Mouse (Mus musculus): ENCODE measurements at regions not wholly inside any gene's neighbourhood (a gene's known extent, or its start where the extent isn't known, plus 50 kb on each side); places are given as distances from the start of the nearest gene placed in this dataset.

GRCm38 (mm10) chr12:77943960-77944359 is 250.1 kb upstream of the Gm6657 start:
- no peak for ATAC-seq (ENCODE audit: insufficient number of reproducible peaks, insufficient read depth, low FRiP score, low read depth)

DNA sequence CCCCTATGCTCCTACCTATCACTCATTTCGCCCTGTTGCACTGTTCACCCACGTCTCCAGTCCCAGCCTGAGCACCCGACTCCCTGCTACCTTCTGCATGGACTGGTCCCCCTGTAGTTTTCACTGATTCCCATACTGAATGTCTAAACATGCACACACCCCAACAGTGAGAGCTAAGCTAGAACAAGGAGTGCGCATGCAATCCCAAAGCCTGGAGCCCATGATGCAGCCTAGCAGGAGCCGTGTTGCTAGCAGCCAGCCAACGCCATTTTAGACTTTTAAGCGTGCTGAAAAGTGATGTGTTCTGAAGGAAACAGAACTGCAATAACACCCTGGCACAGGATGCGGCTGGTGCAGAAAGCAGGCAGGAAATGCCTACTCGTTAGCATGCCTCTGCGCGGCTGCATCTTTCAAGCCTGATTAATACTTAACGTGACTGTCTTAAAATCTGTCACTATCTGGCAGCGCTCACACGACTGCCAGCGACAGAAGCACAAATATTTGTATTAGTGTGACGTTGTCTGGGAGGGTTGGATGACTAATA is 244.5 kb upstream of the Gm6657 start:
- Histone ChIP-seq H3K27me3 (ENCODE audit: control insufficient read depth, insufficient read depth, low read length) (no peaks in the 10 kb centered on the region), H3K4me2 (ENCODE audit: low read length) (peak overlapping the region; percentile 66), H3K9me3 (ENCODE audit: control insufficient read depth, low read length) (no peaks in the 10 kb centered on the region), H3K27ac (replicated peaks in 1 of 2; ENCODE audit: control insufficient read depth in 1 of 2, insufficient read depth in 1 of 2, low read depth in 2 of 2, low read length in 2 of 2) (no peak overlapping the region), H3K36me3 (ENCODE audit: control insufficient read depth, insufficient read depth, low read length) (no peaks in the 10 kb centered on the region), H3K9ac (ENCODE audit: low read length) (peak overlapping the region; percentile 6; the same call in 1 of the 2 replicates), H3K4me1 (ENCODE audit: control insufficient read depth in 2 of 2, insufficient read depth in 2 of 2, low read length in 2 of 2) (peaks cover 0 to 5% of the 10 kb centered on the region in 2 experiments; a peak in 3 of 4 replicates), H3K4me3 (ENCODE audit: control insufficient read depth in 1 of 2, insufficient read depth in 1 of 2, low read depth in 1 of 2, low read length in 2 of 2) (peak overlapping the region; percentile 30 to 37)
- 34% methylated on average over 16 of the region's 16 CpGs for WGBS
- no peak for ATAC-seq (ENCODE audit: insufficient number of reproducible peaks, insufficient read depth, low FRiP score, low read depth)

More at GRCm38 (mm10) chr12:77943960-77944359, 250.1 kb upstream of the Gm6657 start:
- Histone ChIP-seq H3K4me1 (ENCODE audit: control insufficient read depth in 2 of 2, insufficient read depth in 2 of 2, low read length in 2 of 2) (no peaks in the 10 kb centered on the region; a peak in 1 of 4 replicates), H3K9me3 (ENCODE audit: control insufficient read depth, low read length) (no peaks in the 10 kb centered on the region), H3K4me3 (ENCODE audit: control insufficient read depth in 1 of 2, insufficient read depth in 1 of 2, low read depth in 1 of 2, low read length in 2 of 2) (no peak overlapping the region), H3K27me3 (ENCODE audit: control insufficient read depth, insufficient read depth, low read length) (no peaks in the 10 kb centered on the region), H3K27ac (replicated peaks in 1 of 2; ENCODE audit: control insufficient read depth in 1 of 2, insufficient read depth in 1 of 2, low read depth in 2 of 2, low read length in 2 of 2) (no peak overlapping the region), H3K9ac (ENCODE audit: low read length) (no peak overlapping the region), H3K4me2 (ENCODE audit: low read length) (no peak overlapping the region), H3K36me3 (ENCODE audit: control insufficient read depth, insufficient read depth, low read length) (no peaks in the 10 kb centered on the region)
- 39% methylated on average over 8 of the region's 8 CpGs for WGBS

DNA sequence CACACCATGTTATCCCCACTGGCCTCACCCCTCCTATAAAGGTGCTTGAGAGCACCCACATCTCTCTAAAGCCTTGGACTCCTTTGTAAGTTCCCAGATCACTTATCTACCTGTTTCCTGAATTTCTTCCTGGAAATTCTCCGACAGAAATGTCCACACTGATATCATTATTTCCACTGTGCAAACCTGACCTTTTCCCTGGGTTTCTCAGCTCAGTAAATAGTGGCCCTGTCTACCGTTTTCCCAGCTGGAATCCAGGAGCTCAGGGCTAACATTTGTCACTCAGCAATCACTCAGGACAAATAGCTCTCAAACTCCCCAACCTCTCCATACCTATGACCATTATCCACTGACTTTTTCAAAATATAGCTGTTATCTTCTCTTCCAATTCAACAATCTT is 241.6 kb upstream of the Gm6657 start:
- Histone ChIP-seq H3K4me2 (ENCODE audit: low read length) (no peak overlapping the region), H3K36me3 (ENCODE audit: control insufficient read depth, insufficient read depth, low read length) (no peaks in the 10 kb centered on the region), H3K4me1 (ENCODE audit: control insufficient read depth in 2 of 2, insufficient read depth in 2 of 2, low read length in 2 of 2) (peaks cover 0 to 5% of the 10 kb centered on the region in 2 experiments; a peak in 3 of 4 replicates), H3K9me3 (ENCODE audit: control insufficient read depth, low read length) (no peaks in the 10 kb centered on the region), H3K9ac (ENCODE audit: low read length) (no peak overlapping the region), H3K27ac (replicated peaks in 1 of 2; ENCODE audit: control insufficient read depth in 1 of 2, insufficient read depth in 1 of 2, low read depth in 2 of 2, low read length in 2 of 2) (no peak overlapping the region), H3K27me3 (ENCODE audit: control insufficient read depth, insufficient read depth, low read length) (no peaks in the 10 kb centered on the region), H3K4me3 (ENCODE audit: control insufficient read depth in 1 of 2, insufficient read depth in 1 of 2, low read depth in 1 of 2, low read length in 2 of 2) (no peak overlapping the region)
- ATAC-seq (ENCODE audit: insufficient number of reproducible peaks, insufficient read depth, low FRiP score, low read depth) = no peak
- WGBS = 39% methylated on average over 2 of the region's 2 CpGs

DNA sequence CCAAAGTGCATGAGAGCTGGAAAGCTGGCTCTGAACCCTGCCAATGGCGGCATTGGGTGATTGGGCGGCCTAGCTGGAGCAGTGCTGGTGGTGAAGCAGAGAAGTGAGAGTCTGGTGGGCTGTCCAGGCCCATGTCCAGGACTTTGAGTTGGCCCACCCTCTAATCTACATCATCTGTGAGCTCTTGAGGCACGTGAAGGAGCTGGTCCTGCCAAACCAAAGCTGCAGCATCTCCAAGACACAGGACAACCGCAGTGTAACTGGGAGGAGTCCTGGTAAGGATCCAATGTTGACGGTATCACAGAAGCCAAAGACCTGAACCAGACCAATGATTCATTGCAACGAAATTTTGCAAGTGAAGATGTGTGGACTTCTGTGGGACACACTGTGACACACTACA is 231.4 kb upstream of the Gm6657 start:
- H3K9me3 ChIP-seq (ENCODE audit: control insufficient read depth, low read length) = no peaks in the 10 kb centered on the region
- H3K36me3 ChIP-seq (ENCODE audit: control insufficient read depth, insufficient read depth, low read length) = no peaks in the 10 kb centered on the region
- H3K27me3 ChIP-seq (ENCODE audit: control insufficient read depth, insufficient read depth, low read length) = no peaks in the 10 kb centered on the region
- no peak for ATAC-seq (ENCODE audit: insufficient number of reproducible peaks, insufficient read depth, low FRiP score, low read depth)
- H3K27ac ChIP-seq (replicated peaks in 1 of 2; ENCODE audit: control insufficient read depth in 1 of 2, insufficient read depth in 1 of 2, low read depth in 2 of 2, low read length in 2 of 2) = no peak overlapping the region
- H3K9ac ChIP-seq (ENCODE audit: low read length) = no peak overlapping the region
- no peak overlapping the region for H3K4me2 ChIP-seq (ENCODE audit: low read length)
- 79% methylated on average over 6 of the region's 6 CpGs for WGBS
- no peaks in the 10 kb centered on the region for H3K4me1 ChIP-seq (ENCODE audit: control insufficient read depth in 2 of 2, insufficient read depth in 2 of 2, low read length in 2 of 2)
- H3K4me3 ChIP-seq (ENCODE audit: control insufficient read depth in 1 of 2, insufficient read depth in 1 of 2, low read depth in 1 of 2, low read length in 2 of 2) = no peak overlapping the region

GRCm38 (mm10) chr12:77968543-77968942 is 225.5 kb upstream of the Gm6657 start:
- Histone ChIP-seq H3K9me3 (ENCODE audit: control insufficient read depth, low read length) (no peaks in the 10 kb centered on the region), H3K27ac (replicated peaks in 1 of 2; ENCODE audit: control insufficient read depth in 1 of 2, insufficient read depth in 1 of 2, low read depth in 2 of 2, low read length in 2 of 2) (no peak overlapping the region), H3K36me3 (ENCODE audit: control insufficient read depth, insufficient read depth, low read length) (no peaks in the 10 kb centered on the region), H3K27me3 (ENCODE audit: control insufficient read depth, insufficient read depth, low read length) (no peaks in the 10 kb centered on the region), H3K4me1 (ENCODE audit: control insufficient read depth in 2 of 2, insufficient read depth in 2 of 2, low read length in 2 of 2) (peaks cover 0 to 10% of the 10 kb centered on the region in 2 experiments; a peak in 2 of 4 replicates), H3K4me2 (ENCODE audit: low read length) (no peak overlapping the region), H3K4me3 (ENCODE audit: control insufficient read depth in 1 of 2, insufficient read depth in 1 of 2, low read depth in 1 of 2, low read length in 2 of 2) (no peak overlapping the region), H3K9ac (ENCODE audit: low read length) (no peak overlapping the region)
- 55% methylated on average over 3 of the region's 3 CpGs for WGBS
- ATAC-seq (ENCODE audit: insufficient number of reproducible peaks, insufficient read depth, low FRiP score, low read depth) = no peak

DNA sequence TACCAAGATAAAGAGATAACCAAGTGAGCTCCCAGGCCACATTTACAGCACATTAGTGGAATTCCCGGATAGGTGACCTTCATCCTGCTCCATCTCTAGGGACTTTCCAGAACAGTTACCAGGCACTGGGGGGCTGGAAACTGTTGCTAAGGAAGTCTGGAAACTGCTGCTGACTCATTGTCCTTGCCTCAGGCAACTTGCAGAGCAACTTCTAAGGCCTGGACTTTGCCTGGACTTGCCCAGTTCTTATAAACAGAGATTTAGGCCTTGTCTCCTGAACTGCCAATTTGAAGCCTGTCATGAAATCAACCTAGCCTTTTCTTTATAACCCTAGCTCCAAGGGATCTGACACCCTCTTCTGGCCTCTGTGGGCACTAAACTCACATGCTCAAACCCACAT is 224.0 kb upstream of the Gm6657 start:
- no peaks in the 10 kb centered on the region for H3K36me3 ChIP-seq (ENCODE audit: control insufficient read depth, insufficient read depth, low read length)
- H3K27ac ChIP-seq (replicated peaks in 1 of 2; ENCODE audit: control insufficient read depth in 1 of 2, insufficient read depth in 1 of 2, low read depth in 2 of 2, low read length in 2 of 2) = no peak overlapping the region
- no peak for ATAC-seq (ENCODE audit: insufficient number of reproducible peaks, insufficient read depth, low FRiP score, low read depth)
- peaks cover 0 to 10% of the 10 kb centered on the region in 2 experiments; a peak in 2 of 4 replicates for H3K4me1 ChIP-seq (ENCODE audit: control insufficient read depth in 2 of 2, insufficient read depth in 2 of 2, low read length in 2 of 2)
- H3K9ac ChIP-seq (ENCODE audit: low read length) = no peak overlapping the region
- H3K27me3 ChIP-seq (ENCODE audit: control insufficient read depth, insufficient read depth, low read length) = no peaks in the 10 kb centered on the region
- H3K4me3 ChIP-seq (ENCODE audit: control insufficient read depth in 1 of 2, insufficient read depth in 1 of 2, low read depth in 1 of 2, low read length in 2 of 2) = no peak overlapping the region
- no peaks in the 10 kb centered on the region for H3K9me3 ChIP-seq (ENCODE audit: control insufficient read depth, low read length)
- 64% methylated on average over 1 of the region's 1 CpGs for WGBS
- no peak overlapping the region for H3K4me2 ChIP-seq (ENCODE audit: low read length)

DNA sequence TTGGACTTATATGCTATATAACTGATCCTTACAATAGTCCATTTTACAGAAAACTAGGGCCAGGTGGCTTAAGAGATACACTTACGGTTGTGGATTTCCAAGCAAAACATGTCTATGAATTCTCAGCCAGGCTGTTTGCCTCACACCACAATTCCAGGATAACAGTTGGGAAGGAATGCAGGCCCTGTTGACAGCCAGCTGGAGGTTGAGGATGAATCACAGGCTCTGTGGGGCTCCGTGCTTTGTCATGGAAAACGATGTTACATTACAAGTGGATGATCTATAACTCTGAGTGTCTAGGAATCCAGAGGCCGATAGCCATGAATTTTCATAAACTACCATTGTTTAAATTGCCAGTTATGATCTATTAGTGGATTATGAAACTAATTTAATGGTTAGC is 221.9 kb upstream of the Gm6657 start:
- WGBS = 6% methylated on average over 4 of the region's 4 CpGs
- H3K27ac ChIP-seq (replicated peaks in 1 of 2; ENCODE audit: control insufficient read depth in 1 of 2, insufficient read depth in 1 of 2, low read depth in 2 of 2, low read length in 2 of 2) = no peak overlapping the region

DNA sequence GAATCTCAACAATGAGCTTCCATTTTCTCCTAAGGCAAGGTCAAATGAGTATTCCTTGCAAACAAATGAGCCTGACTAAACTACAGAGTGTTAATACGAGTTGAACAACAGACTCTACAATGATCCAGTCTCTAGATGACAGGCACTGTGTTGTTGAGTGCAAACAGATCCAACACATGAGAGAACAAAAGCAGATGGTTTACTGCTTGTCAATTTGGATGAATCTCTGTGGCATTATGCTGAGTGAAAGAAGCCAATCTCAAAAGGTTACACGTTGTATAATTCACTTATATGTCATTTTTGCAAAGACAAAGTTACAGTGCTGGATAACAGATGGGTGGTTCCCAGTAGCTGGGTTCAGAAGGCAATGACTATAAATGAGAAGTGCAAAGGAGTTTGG is 217.1 kb upstream of the Gm6657 start:
- 66% methylated on average over 2 of the region's 2 CpGs for WGBS

More for the DNA sequence above, 221.9 kb upstream of the Gm6657 start:
- no peaks in the 10 kb centered on the region for H3K36me3 ChIP-seq (ENCODE audit: control insufficient read depth, insufficient read depth, low read length)
- H3K9ac ChIP-seq (ENCODE audit: low read length) = no peak overlapping the region
- H3K4me1 ChIP-seq (ENCODE audit: control insufficient read depth in 2 of 2, insufficient read depth in 2 of 2, low read length in 2 of 2) = peaks cover 0 to 10% of the 10 kb centered on the region in 2 experiments; a peak in 2 of 4 replicates
- H3K4me2 ChIP-seq (ENCODE audit: low read length) = no peak overlapping the region
- H3K4me3 ChIP-seq (ENCODE audit: control insufficient read depth in 1 of 2, insufficient read depth in 1 of 2, low read depth in 1 of 2, low read length in 2 of 2) = no peak overlapping the region
- no peak for ATAC-seq (ENCODE audit: insufficient number of reproducible peaks, insufficient read depth, low FRiP score, low read depth)
- no peaks in the 10 kb centered on the region for H3K9me3 ChIP-seq (ENCODE audit: control insufficient read depth, low read length)
- no peaks in the 10 kb centered on the region for H3K27me3 ChIP-seq (ENCODE audit: control insufficient read depth, insufficient read depth, low read length)

More for the DNA sequence above, 217.1 kb upstream of the Gm6657 start:
- Histone ChIP-seq H3K36me3 (ENCODE audit: control insufficient read depth, insufficient read depth, low read length) (no peaks in the 10 kb centered on the region), H3K4me1 (ENCODE audit: control insufficient read depth in 2 of 2, insufficient read depth in 2 of 2, low read length in 2 of 2) (peaks cover 0 to 2% of the 10 kb centered on the region in 2 experiments; a peak in 2 of 4 replicates), H3K4me2 (ENCODE audit: low read length) (no peak overlapping the region), H3K27ac (replicated peaks in 1 of 2; ENCODE audit: control insufficient read depth in 1 of 2, insufficient read depth in 1 of 2, low read depth in 2 of 2, low read length in 2 of 2) (no peak overlapping the region), H3K27me3 (ENCODE audit: control insufficient read depth, insufficient read depth, low read length) (no peaks in the 10 kb centered on the region), H3K4me3 (ENCODE audit: control insufficient read depth in 1 of 2, insufficient read depth in 1 of 2, low read depth in 1 of 2, low read length in 2 of 2) (no peak overlapping the region), H3K9ac (ENCODE audit: low read length) (no peak overlapping the region), H3K9me3 (ENCODE audit: control insufficient read depth, low read length) (no peaks in the 10 kb centered on the region)
- no peak for ATAC-seq (ENCODE audit: insufficient number of reproducible peaks, insufficient read depth, low FRiP score, low read depth)
